Mouse (Mus musculus) hindbrain, embryonic 16.5 days (tissue): ENCODE data around the gene Exoc3l4. TPM values are rescaled to one million over a fixed set of nuclear protein-coding genes. Genes with fewer than 3 reads are reported as not detected.
A peak's percentile ranks its signal among the peaks of the same experiment; 100 is the strongest.

ENCODE experiments used
- ATAC-seq: fragments of 200-750 bp; cut with Nextera tagmentation; 2 replicates; pipeline ENCODE4 v1.8.0; 2017; ENCODE audit warnings: moderate TSS enrichment, moderate library complexity
- H3K27ac ChIP-seq: fragments of 300-500 bp; sonication (generic); 2 replicates; pipeline ENCODE4 v1.5.1; 2014; ENCODE audit warnings: low read depth, mild to moderate bottlenecking, control low read depth, low read length, moderate library complexity
- H3K27me3 ChIP-seq: fragments of 300-500 bp; sonication (generic); replicated peaks from 2 replicates; pipeline ENCODE4 v1.6.1; 2014; ENCODE audit warnings: low read length; ENCODE audit not compliant: control insufficient read depth, insufficient read depth
- H3K36me3 ChIP-seq: fragments of 300-500 bp; sonication (generic); 2 replicates; pipeline ENCODE4 v1.6.1; 2014; ENCODE audit warnings: mild to moderate bottlenecking, low read length, moderate library complexity, mixed read lengths; ENCODE audit not compliant: control insufficient read depth, insufficient read depth
- H3K4me1 ChIP-seq: fragments of 300-500 bp; sonication (generic); 2 replicates; pipeline ENCODE4 v1.6.1; 2014; ENCODE audit warnings: low read depth, low read length; ENCODE audit not compliant: control insufficient read depth, insufficient read depth
- H3K4me2 ChIP-seq: fragments of 300-500 bp; sonication (generic); 2 replicates; pipeline ENCODE4 v1.6.1; 2014; ENCODE audit warnings: mild to moderate bottlenecking, low read length, control low read depth, moderate library complexity
- H3K4me3 ChIP-seq: fragments of 300-500 bp; sonication (generic); 2 replicates; pipeline ENCODE4 v1.5.1; 2014; ENCODE audit warnings: mild to moderate bottlenecking, low read length, control low read depth, moderate library complexity
- H3K9ac ChIP-seq: fragments of 300-500 bp; sonication (generic); 2 replicates; pipeline ENCODE4 v1.6.1; 2014; ENCODE audit warnings: low read depth, mild to moderate bottlenecking, control low read depth, low read length, moderate library complexity
- H3K9me3 ChIP-seq: fragments of 300-500 bp; sonication (generic); 2 replicates; pipeline ENCODE4 v1.6.1; 2014; ENCODE audit warnings: mild to moderate bottlenecking, low read length, moderate library complexity; ENCODE audit not compliant: control insufficient read depth
- WGBS: fragments of 180-500 bp; shearing (Covaris S2); extraction: QIAGEN DNeasy Blood & Tissue Kit; methylation state at CpG from one replicate; pipeline ENCODE4 v1.1.7; 2014; 5-methylcytosine and 5-hydroxymethylcytosine counted together
- polyA plus RNA-seq: library from polyadenylated mRNA; unstranded; fragments of >200 nt; fragmentation: Nextera tagmentation; extraction: Ambion mirVana; gene quantifications from 2 replicates; pipeline ENCODE4 v1.2.1, GENCODE M21; 2015

Gene Exoc3l4
- polyA plus RNA-seq, 1 experiment from 2014 or later: 2.7 TPM

GRCm38 (mm10) chr12:111377376-111377973, 39.3 kb upstream of the Exoc3l4 start, which contains the start of gene Cdc42bpb:
Cdc42bpb (minus strand) TSS chr12:111377718.
- Histone ChIP-seq H3K27me3 (no peaks in the 10 kb centered on the region), H3K4me2 (peak within 1 kb of the TSS; percentile 85), H3K9ac (peak within 1 kb of the TSS; percentile 97), H3K27ac (peak within 1 kb of the TSS; percentile 96), H3K4me1 (peaks cover 22% of the 10 kb centered on the region), H3K36me3 (no peaks in the 10 kb centered on the region), H3K9me3 (no peaks in the 10 kb centered on the region), H3K4me3 (peak within 1 kb of the TSS; percentile 100)
- ATAC-seq: peak; percentile 96
- WGBS: under 1% methylated on average over 73 of the region's 94 CpGs

- no peaks in the 10 kb centered on the region for H3K9me3 ChIP-seq
- H3K36me3 ChIP-seq: no peaks in the 10 kb centered on the region
- H3K4me3 ChIP-seq: peak overlapping the region; percentile 100
- peak overlapping the region; percentile 85 for H3K4me2 ChIP-seq
- peak overlapping the region; percentile 97 for H3K9ac ChIP-seq
- peaks cover 22% of the 10 kb centered on the region for H3K4me1 ChIP-seq
- WGBS: 0% methylated on average over 30 of the region's 32 CpGs
- H3K27ac ChIP-seq: peak overlapping the region; percentile 96
- peak; percentile 78 for ATAC-seq
- H3K27me3 ChIP-seq: no peaks in the 10 kb centered on the region
Observed at GRCm38 (mm10) chr12:111377986-111378490, 38.8 kb upstream of the Exoc3l4 start.

- Histone ChIP-seq H3K9me3 (no peaks in the 10 kb centered on the region), H3K27me3 (no peaks in the 10 kb centered on the region), H3K36me3 (no peaks in the 10 kb centered on the region), H3K4me3 (peak overlapping the region; percentile 100; the same call in 1 of the 2 replicates), H3K27ac (no peak overlapping the region; the same call in 1 of the 2 replicates), H3K9ac (no peak overlapping the region), H3K4me1 (peaks cover 22% of the 10 kb centered on the region), H3K4me2 (peak overlapping the region; percentile 85)
- no peak for ATAC-seq
- WGBS: 71% methylated on average over 12 of the region's 12 CpGs
Observed at GRCm38 (mm10) chr12:111378812-111379211, 38.0 kb upstream of the Exoc3l4 start.

- H3K9ac ChIP-seq: no peak overlapping the region
Observed at GRCm38 (mm10) chr12:111385883-111386641, 30.8 kb upstream of the Exoc3l4 start.

GRCm38 (mm10) chr12:111386642-111387120, 30.1 kb upstream of the Exoc3l4 start:
- H3K27ac ChIP-seq: no peak overlapping the region
- H3K4me3 ChIP-seq: no peak overlapping the region
- no peak overlapping the region for H3K9ac ChIP-seq
- 57% methylated on average over 8 of the region's 8 CpGs for WGBS
- ATAC-seq: no peak
- no peak overlapping the region for H3K4me2 ChIP-seq
- H3K9me3 ChIP-seq: no peaks in the 10 kb centered on the region
- H3K4me1 ChIP-seq: no peaks in the 10 kb centered on the region
- H3K27me3 ChIP-seq: no peaks in the 10 kb centered on the region
- no peaks in the 10 kb centered on the region for H3K36me3 ChIP-seq

More at GRCm38 (mm10) chr12:111385883-111386641, 30.8 kb upstream of the Exoc3l4 start:
- no peaks in the 10 kb centered on the region for H3K27me3 ChIP-seq
- H3K27ac ChIP-seq: no peak overlapping the region
- no peak for ATAC-seq
- no peak overlapping the region for H3K4me3 ChIP-seq
- H3K4me1 ChIP-seq: no peaks in the 10 kb centered on the region
- H3K9me3 ChIP-seq: no peaks in the 10 kb centered on the region
- no peak overlapping the region for H3K4me2 ChIP-seq
- H3K36me3 ChIP-seq: no peaks in the 10 kb centered on the region
- WGBS: 91% methylated on average over 13 of the region's 13 CpGs

GRCm38 (mm10) chr12:111387146-111387545, 29.7 kb upstream of the Exoc3l4 start:
- H3K27ac ChIP-seq: no peak overlapping the region
- no peak overlapping the region for H3K4me2 ChIP-seq
- no peak overlapping the region for H3K9ac ChIP-seq
- no peaks in the 10 kb centered on the region for H3K36me3 ChIP-seq
- H3K4me3 ChIP-seq: no peak overlapping the region
- 89% methylated on average over 4 of the region's 4 CpGs for WGBS
- H3K4me1 ChIP-seq: no peaks in the 10 kb centered on the region
- no peak for ATAC-seq
- H3K27me3 ChIP-seq: no peaks in the 10 kb centered on the region
- H3K9me3 ChIP-seq: no peaks in the 10 kb centered on the region

GRCm38 (mm10) chr12:111394008-111394407, 22.8 kb upstream of the Exoc3l4 start:
- Histone ChIP-seq H3K4me3 (no peak overlapping the region), H3K9ac (no peak overlapping the region), H3K4me1 (no peaks in the 10 kb centered on the region), H3K9me3 (no peaks in the 10 kb centered on the region), H3K36me3 (no peaks in the 10 kb centered on the region), H3K27ac (no peak overlapping the region), H3K4me2 (no peak overlapping the region), H3K27me3 (no peaks in the 10 kb centered on the region)
- WGBS: 86% methylated on average over 6 of the region's 6 CpGs
- no peak for ATAC-seq

- WGBS: 83% methylated on average over 5 of the region's 5 CpGs
- no peak overlapping the region for H3K9ac ChIP-seq
- no peaks in the 10 kb centered on the region for H3K4me1 ChIP-seq
- no peak overlapping the region for H3K4me3 ChIP-seq
- H3K27ac ChIP-seq: no peak overlapping the region
- ATAC-seq: no peak
- no peaks in the 10 kb centered on the region for H3K36me3 ChIP-seq
- H3K27me3 ChIP-seq: no peaks in the 10 kb centered on the region
- no peak overlapping the region for H3K4me2 ChIP-seq
- no peaks in the 10 kb centered on the region for H3K9me3 ChIP-seq
Observed at GRCm38 (mm10) chr12:111396997-111397396, 19.8 kb upstream of the Exoc3l4 start.
